Mouse (Mus musculus): ENCODE results near the gene Psd. TPM values are rescaled to one million over a fixed set of nuclear protein-coding genes. Genes with fewer than 3 reads are reported as not detected.
A peak's percentile ranks its signal among the peaks of the same experiment; 100 is the strongest.

Psd gene
- 5.8 and 7.1 TPM in 2 replicates for polyA plus RNA-seq (2015; fragmentation: Nextera tagmentation; extraction: Ambion mirVana)

GRCm38 (mm10) chr19:46326756-46327305 is at the start of gene Psd:
Gene Psd (minus strand): TSS chr19:46327156.
- Histone ChIP-seq H3K4me1 (replicated peaks) (peaks cover 46% of the 10 kb centered on the region), H3K4me3 (replicated peaks) (peak within 1 kb of the TSS; percentile 82), H3K36me3 (peaks cover 18% of the 10 kb centered on the region), H3K9me3 (replicated peaks) (no peaks in the 10 kb centered on the region), H3K27me3 (peaks cover 64% of the 10 kb centered on the region), H3K9ac (peak within 1 kb of the TSS; percentile 83), H3K4me2 (peak within 1 kb of the TSS; percentile 100), H3K27ac (peak within 1 kb of the TSS; percentile 91)
- DNase-seq (peak; percentile 45), ATAC-seq (ENCODE audit: low read depth) (no peak)
- WGBS (ENCODE audit: insufficient replicate concordance): 1% methylated on average over 35 of the region's 35 CpGs

GRCm38 (mm10) chr19:46375891-46376290 is 48.9 kb upstream of the Psd start:
- ATAC-seq (ENCODE audit: low read depth): no peak
- Histone ChIP-seq H3K9ac (no peak overlapping the region), H3K4me1 (replicated peaks) (peaks cover 14% of the 10 kb centered on the region), H3K36me3 (peaks cover 61% of the 10 kb centered on the region), H3K27me3 (no peaks in the 10 kb centered on the region), H3K4me3 (replicated peaks) (no peak overlapping the region), H3K4me2 (no peak overlapping the region), H3K9me3 (replicated peaks) (no peaks in the 10 kb centered on the region), H3K27ac (no peak overlapping the region)
- no peak for DNase-seq
- 51% methylated on average over 4 of the region's 4 CpGs for WGBS (ENCODE audit: insufficient replicate concordance)

GRCm38 (mm10) chr19:46375489-46375888 is 48.5 kb upstream of the Psd start:
- Histone ChIP-seq H3K9me3 (replicated peaks) (no peaks in the 10 kb centered on the region), H3K4me1 (replicated peaks) (peaks cover 14% of the 10 kb centered on the region), H3K4me2 (no peak overlapping the region), H3K4me3 (replicated peaks) (no peak overlapping the region), H3K36me3 (peaks cover 57% of the 10 kb centered on the region), H3K27ac (no peak overlapping the region), H3K27me3 (no peaks in the 10 kb centered on the region), H3K9ac (no peak overlapping the region)
- DNase-seq (no peak), ATAC-seq (ENCODE audit: low read depth) (no peak)
- 74% methylated on average over 5 of the region's 5 CpGs for WGBS (ENCODE audit: insufficient replicate concordance)

- no peak overlapping the region for H3K4me2 ChIP-seq
- H3K9ac ChIP-seq: no peak overlapping the region
- H3K4me1 ChIP-seq (replicated peaks): peaks cover 14% of the 10 kb centered on the region
- no peaks in the 10 kb centered on the region for H3K27me3 ChIP-seq
- ATAC-seq (ENCODE audit: low read depth) (peak; percentile 49), DNase-seq (no peak)
- H3K27ac ChIP-seq: no peak overlapping the region
- H3K9me3 ChIP-seq (replicated peaks): no peaks in the 10 kb centered on the region
- no peak overlapping the region for H3K4me3 ChIP-seq (replicated peaks)
- WGBS (ENCODE audit: insufficient replicate concordance): 80% methylated on average over 21 of the region's 21 CpGs
- peaks cover 48% of the 10 kb centered on the region for H3K36me3 ChIP-seq
These were observed 47.6 kb upstream of the Psd start for GRCm38 (mm10) chr19:46374477-46375088.

GRCm38 (mm10) chr19:46369204-46369603 is 42.2 kb upstream of the Psd start:
- H3K4me1 ChIP-seq (replicated peaks): peaks cover 1% of the 10 kb centered on the region; the same call in 1 of the 2 replicates
- no peak overlapping the region for H3K4me3 ChIP-seq (replicated peaks)
- no peak for DNase-seq
- WGBS (ENCODE audit: insufficient replicate concordance): 29% methylated on average over 4 of the region's 4 CpGs
- peaks cover 10% of the 10 kb centered on the region; the same call in 1 of the 2 replicates for H3K36me3 ChIP-seq
- ATAC-seq (ENCODE audit: low read depth): no peak; the same call in 1 of the 2 replicates
- H3K4me2 ChIP-seq: no peak overlapping the region
- H3K27me3 ChIP-seq: no peaks in the 10 kb centered on the region
- H3K9me3 ChIP-seq (replicated peaks): no peaks in the 10 kb centered on the region
- no peak overlapping the region for H3K27ac ChIP-seq
- no peak overlapping the region for H3K9ac ChIP-seq

GRCm38 (mm10) chr19:46367798-46368590 is 41.0 kb upstream of the Psd start:
- Histone ChIP-seq H3K27me3 (no peaks in the 10 kb centered on the region), H3K4me3 (replicated peaks) (no peak overlapping the region), H3K36me3 (peaks cover 10% of the 10 kb centered on the region; the same call in 1 of the 2 replicates), H3K27ac (no peak overlapping the region), H3K4me2 (no peak overlapping the region), H3K9ac (no peak overlapping the region; the same call in 1 of the 2 replicates), H3K4me1 (replicated peaks) (peaks cover 5% of the 10 kb centered on the region; the same call in 1 of the 2 replicates), H3K9me3 (replicated peaks) (no peaks in the 10 kb centered on the region)
- ATAC-seq (ENCODE audit: low read depth) (no peak), DNase-seq (no peak)
- 82% methylated on average over 23 of the region's 23 CpGs for WGBS (ENCODE audit: insufficient replicate concordance)

GRCm38 (mm10) chr19:46363294-46364009 is 36.5 kb upstream of the Psd start:
- Histone ChIP-seq H3K36me3 (peaks cover 5% of the 10 kb centered on the region; the same call in 1 of the 2 replicates), H3K9ac (no peak overlapping the region), H3K9me3 (replicated peaks) (no peaks in the 10 kb centered on the region), H3K4me2 (no peak overlapping the region), H3K27ac (peak overlapping the region; percentile 16), H3K4me1 (replicated peaks) (peaks cover 15% of the 10 kb centered on the region), H3K27me3 (no peaks in the 10 kb centered on the region), H3K4me3 (replicated peaks) (no peak overlapping the region)
- DNase-seq: no peak
- ATAC-seq (ENCODE audit: low read depth): peak; percentile 46; the same call in 1 of the 2 replicates
- 61% methylated on average over 11 of the region's 11 CpGs for WGBS (ENCODE audit: insufficient replicate concordance)

GRCm38 (mm10) chr19:46362104-46362503 is 35.1 kb upstream of the Psd start:
- DNase-seq (no peak), ATAC-seq (ENCODE audit: low read depth) (no peak)
- Histone ChIP-seq H3K9ac (no peak overlapping the region), H3K4me2 (no peak overlapping the region), H3K36me3 (peaks cover 5% of the 10 kb centered on the region; the same call in 1 of the 2 replicates), H3K27ac (no peak overlapping the region), H3K4me3 (replicated peaks) (no peak overlapping the region), H3K9me3 (replicated peaks) (no peaks in the 10 kb centered on the region), H3K27me3 (no peaks in the 10 kb centered on the region), H3K4me1 (replicated peaks) (peaks cover 29% of the 10 kb centered on the region)
- 71% methylated on average over 8 of the region's 8 CpGs for WGBS (ENCODE audit: insufficient replicate concordance)

GRCm38 (mm10) chr19:46358381-46358780 is 31.4 kb upstream of the Psd start:
- H3K4me3 ChIP-seq (replicated peaks): peak overlapping the region; percentile 69
- DNase-seq (no peak), ATAC-seq (ENCODE audit: low read depth) (no peak)
- H3K27me3 ChIP-seq: no peaks in the 10 kb centered on the region
- 18% methylated on average over 4 of the region's 4 CpGs for WGBS (ENCODE audit: insufficient replicate concordance)
- H3K27ac ChIP-seq: peak overlapping the region; percentile 63
- H3K4me1 ChIP-seq (replicated peaks): peaks cover 37% of the 10 kb centered on the region
- H3K4me2 ChIP-seq: peak overlapping the region; percentile 96
- peaks cover 5% of the 10 kb centered on the region; the same call in 1 of the 2 replicates for H3K36me3 ChIP-seq
- H3K9me3 ChIP-seq (replicated peaks): no peaks in the 10 kb centered on the region
- H3K9ac ChIP-seq: peak overlapping the region; percentile 77

GRCm38 (mm10) chr19:46357344-46358280 is 30.7 kb upstream of the Psd start:
- H3K27ac ChIP-seq: peak overlapping the region; percentile 63
- H3K4me1 ChIP-seq (replicated peaks): peaks cover 40% of the 10 kb centered on the region
- no peaks in the 10 kb centered on the region for H3K9me3 ChIP-seq (replicated peaks)
- peaks cover 5% of the 10 kb centered on the region; the same call in 1 of the 2 replicates for H3K36me3 ChIP-seq
- no peaks in the 10 kb centered on the region for H3K27me3 ChIP-seq
- H3K4me2 ChIP-seq: peak overlapping the region; percentile 96
- H3K4me3 ChIP-seq (replicated peaks): peak overlapping the region; percentile 69
- 3% methylated on average over 25 of the region's 25 CpGs for WGBS (ENCODE audit: insufficient replicate concordance)
- no peak for DNase-seq
- ATAC-seq (ENCODE audit: low read depth): peak; percentile 50; the same call in 1 of the 2 replicates
- peak overlapping the region; percentile 77 for H3K9ac ChIP-seq
